Mouse (Mus musculus) neural tube, embryonic 13.5 days (tissue): ENCODE results near the gene Frmd8. TPM values are rescaled to one million over a fixed set of nuclear protein-coding genes. Genes with fewer than 3 reads are reported as not detected.

Experiments
- ATAC-seq: fragments of 200-750 bp; cut with Nextera tagmentation; 2 replicates; pipeline ENCODE4 v1.8.0; 2017; ENCODE audit warnings: low read depth, mild to moderate bottlenecking, moderate TSS enrichment, moderate library complexity
- H3K27ac ChIP-seq: fragments of 300-500 bp; sonication (generic); replicated peaks from 2 replicates; pipeline ENCODE4 v1.5.1; 2015; ENCODE audit warnings: moderate library complexity, mild to moderate bottlenecking, inconsistent platforms
- H3K27me3 ChIP-seq: fragments of 300-500 bp; sonication (generic); 2 replicates; pipeline ENCODE4 v1.6.1; 2015; ENCODE audit warnings: mild to moderate bottlenecking, inconsistent platforms
- H3K36me3 ChIP-seq: fragments of 300-500 bp; sonication (generic); 2 replicates; pipeline ENCODE4 v1.6.1; 2015; ENCODE audit warnings: mild to moderate bottlenecking, inconsistent platforms
- H3K4me1 ChIP-seq: fragments of 300-500 bp; sonication (generic); replicated peaks from 2 replicates; pipeline ENCODE4 v1.6.1; 2015; ENCODE audit warnings: inconsistent platforms
- H3K4me2 ChIP-seq: fragments of 300-500 bp; sonication (generic); 2 replicates; pipeline ENCODE4 v1.6.1; 2015; ENCODE audit warnings: inconsistent platforms, mild to moderate bottlenecking, moderate library complexity
- H3K4me3 ChIP-seq: fragments of 300-500 bp; sonication (generic); 2 replicates; pipeline ENCODE4 v1.5.1; 2015; ENCODE audit warnings: mild to moderate bottlenecking, inconsistent platforms
- H3K9ac ChIP-seq: fragments of 300-500 bp; sonication (generic); 2 replicates; pipeline ENCODE4 v1.6.1; 2015; ENCODE audit warnings: moderate library complexity, mild to moderate bottlenecking, inconsistent platforms
- H3K9me3 ChIP-seq: fragments of 300-500 bp; sonication (generic); 2 replicates; pipeline ENCODE4 v1.6.1; 2016; ENCODE audit warnings: inconsistent platforms
- WGBS: fragments of 180-500 bp; shearing (Covaris S2); methylation state at CpG from one replicate; pipeline ENCODE4 v1.1.7; 2015; 5-methylcytosine and 5-hydroxymethylcytosine counted together
- polyA plus RNA-seq: library from polyadenylated mRNA; unstranded; fragments of >200 nt; fragmentation: Nextera tagmentation; extraction: Ambion mirVana; gene quantifications from 2 replicates; pipeline ENCODE4 v1.2.1, GENCODE M21; 2015

Gene Frmd8
- 21.1 and 23.3 TPM in 2 replicates for polyA plus RNA-seq

- H3K27ac ChIP-seq: peak within 1 kb of the TSS; percentile 78
- H3K4me3 ChIP-seq: peak within 1 kb of the TSS; percentile 69
- H3K9ac ChIP-seq: peak within 1 kb of the TSS; percentile 86
- peak; percentile 89 for ATAC-seq
- WGBS: under 1% methylated on average over 37 of the region's 37 CpGs
- peaks cover 62% of the 10 kb centered on the region for H3K4me1 ChIP-seq
- H3K36me3 ChIP-seq: peaks cover 5% of the 10 kb centered on the region; the same call in 1 of the 2 replicates
- H3K9me3 ChIP-seq: no peaks in the 10 kb centered on the region
- peak within 1 kb of the TSS; percentile 80 for H3K4me2 ChIP-seq
- no peaks in the 10 kb centered on the region for H3K27me3 ChIP-seq
These were observed at the start of gene Frmd8 for GRCm38 (mm10) chr19:5874969-5875480. Gene Frmd8 (minus strand): TSS chr19:5875274.

GRCm38 (mm10) chr19:5924713-5925093, 49.6 kb upstream of the Frmd8 start, which contains the start of gene Cdc42ep2:
Gene Cdc42ep2 (minus strand): TSS chr19:5924816.
- peak; percentile 96 for ATAC-seq
- H3K36me3 ChIP-seq: no peaks in the 10 kb centered on the region
- H3K27ac ChIP-seq: peak within 1 kb of the TSS; percentile 83
- H3K9me3 ChIP-seq: no peaks in the 10 kb centered on the region
- WGBS: under 1% methylated on average over 18 of the region's 18 CpGs
- H3K9ac ChIP-seq: peak within 1 kb of the TSS; percentile 76
- peaks cover 12% of the 10 kb centered on the region for H3K27me3 ChIP-seq
- H3K4me2 ChIP-seq: peak within 1 kb of the TSS; percentile 82
- peaks cover 44% of the 10 kb centered on the region for H3K4me1 ChIP-seq
- peak within 1 kb of the TSS; percentile 59 for H3K4me3 ChIP-seq

GRCm38 (mm10) chr19:5923990-5924712, 49.1 kb upstream of the Frmd8 start:
- H3K4me1 ChIP-seq: peaks cover 39% of the 10 kb centered on the region
- H3K27me3 ChIP-seq: peaks cover 12% of the 10 kb centered on the region
- H3K27ac ChIP-seq: peak overlapping the region; percentile 83
- no peaks in the 10 kb centered on the region for H3K36me3 ChIP-seq
- peak; percentile 88 for ATAC-seq
- WGBS: under 1% methylated on average over 38 of the region's 38 CpGs
- peak overlapping the region; percentile 76 for H3K9ac ChIP-seq
- H3K4me2 ChIP-seq: peak overlapping the region; percentile 82
- peak overlapping the region; percentile 59 for H3K4me3 ChIP-seq
- H3K9me3 ChIP-seq: no peaks in the 10 kb centered on the region

GRCm38 (mm10) chr19:5922963-5923362, 47.9 kb upstream of the Frmd8 start:
- H3K9me3 ChIP-seq: no peaks in the 10 kb centered on the region
- peak overlapping the region; percentile 82 for H3K4me2 ChIP-seq
- peaks cover 39% of the 10 kb centered on the region for H3K4me1 ChIP-seq
- H3K27me3 ChIP-seq: peaks cover 12% of the 10 kb centered on the region
- H3K36me3 ChIP-seq: peaks cover 5% of the 10 kb centered on the region
- H3K27ac ChIP-seq: no peak overlapping the region
- no peak overlapping the region for H3K4me3 ChIP-seq
- 93% methylated on average over 3 of the region's 3 CpGs for whole genome bisulfite sequencing
- ATAC-seq: no peak
- H3K9ac ChIP-seq: peak overlapping the region; percentile 44; the same call in 1 of the 2 replicates

DNA sequence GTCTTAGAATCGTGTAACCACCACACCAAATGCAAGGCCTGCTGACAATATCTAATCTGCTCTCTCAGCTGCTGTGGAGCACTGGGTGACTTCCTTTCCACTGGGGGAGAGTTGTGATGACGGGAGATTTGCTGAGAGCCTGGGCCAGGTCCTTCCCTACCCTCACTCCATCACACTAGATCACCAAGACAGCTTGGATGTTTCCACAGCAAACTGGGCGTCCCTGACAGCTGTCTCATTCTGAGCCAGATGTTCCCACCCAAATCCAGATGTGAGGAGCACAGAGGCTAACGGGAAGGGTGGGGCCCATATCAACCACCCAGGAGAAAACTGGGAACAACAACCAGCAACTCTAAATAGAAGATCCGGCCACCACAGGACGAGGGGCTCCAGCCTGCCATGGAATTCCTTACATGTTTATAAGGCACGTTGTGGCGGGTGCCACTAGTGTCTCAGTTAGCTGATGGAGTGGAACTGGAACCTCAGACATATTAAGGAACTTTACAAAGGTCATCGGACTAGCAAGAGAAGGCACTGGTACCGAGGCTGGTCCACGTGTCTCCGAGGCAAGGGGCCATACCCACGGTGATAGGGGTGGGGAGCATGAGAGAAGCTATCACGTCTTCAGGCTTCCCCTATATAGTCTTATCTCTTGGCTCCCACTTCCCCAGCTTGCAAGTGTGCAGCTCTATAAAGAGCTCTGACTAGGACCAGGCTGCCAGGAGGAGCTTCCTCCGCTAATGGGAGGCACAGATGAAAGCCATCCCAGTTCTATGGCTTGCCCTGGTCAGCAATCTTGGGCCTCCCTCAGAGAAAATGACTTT, 47.3 kb upstream of the Frmd8 start:
- no peak for ATAC-seq

DNA sequence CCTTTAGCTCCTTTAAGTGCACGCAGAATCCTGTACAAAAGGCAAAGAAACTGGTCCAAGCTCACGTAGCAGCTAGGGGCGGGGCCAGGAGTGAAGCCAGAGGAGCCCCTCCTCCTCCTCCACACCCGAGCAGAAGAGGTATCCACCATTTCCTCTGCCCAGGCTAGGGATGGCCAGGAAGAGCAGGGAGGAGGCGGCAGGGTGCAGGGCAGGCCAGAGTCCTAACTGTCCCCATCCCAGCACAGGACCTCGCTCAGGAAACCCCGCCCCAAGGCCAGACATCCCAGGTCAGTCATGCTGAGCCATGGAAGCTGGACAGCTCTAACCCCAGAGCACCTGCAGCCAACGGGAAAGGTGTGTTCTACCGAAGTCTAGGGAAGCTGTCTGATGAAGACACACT, 46.6 kb upstream of the Frmd8 start:
- Histone ChIP-seq H3K27ac (no peak overlapping the region), H3K4me3 (peak overlapping the region; percentile 12), H3K4me2 (peak overlapping the region; percentile 82), H3K4me1 (peaks cover 34% of the 10 kb centered on the region), H3K36me3 (peaks cover 16% of the 10 kb centered on the region), H3K27me3 (peaks cover 12% of the 10 kb centered on the region), H3K9me3 (no peaks in the 10 kb centered on the region), H3K9ac (peak overlapping the region; percentile 44)
- WGBS: 23% methylated on average over 9 of the region's 9 CpGs
- ATAC-seq: no peak

More for the DNA sequence above, 47.3 kb upstream of the Frmd8 start:
- no peaks in the 10 kb centered on the region for H3K9me3 ChIP-seq
- H3K4me3 ChIP-seq: peak overlapping the region; percentile 12
- H3K36me3 ChIP-seq: peaks cover 11% of the 10 kb centered on the region
- 83% methylated on average over 15 of the region's 15 CpGs for WGBS
- H3K27me3 ChIP-seq: peaks cover 12% of the 10 kb centered on the region
- H3K4me1 ChIP-seq: peaks cover 36% of the 10 kb centered on the region
- peak overlapping the region; percentile 44 for H3K9ac ChIP-seq
- H3K4me2 ChIP-seq: peak overlapping the region; percentile 82
- H3K27ac ChIP-seq: no peak overlapping the region

DNA sequence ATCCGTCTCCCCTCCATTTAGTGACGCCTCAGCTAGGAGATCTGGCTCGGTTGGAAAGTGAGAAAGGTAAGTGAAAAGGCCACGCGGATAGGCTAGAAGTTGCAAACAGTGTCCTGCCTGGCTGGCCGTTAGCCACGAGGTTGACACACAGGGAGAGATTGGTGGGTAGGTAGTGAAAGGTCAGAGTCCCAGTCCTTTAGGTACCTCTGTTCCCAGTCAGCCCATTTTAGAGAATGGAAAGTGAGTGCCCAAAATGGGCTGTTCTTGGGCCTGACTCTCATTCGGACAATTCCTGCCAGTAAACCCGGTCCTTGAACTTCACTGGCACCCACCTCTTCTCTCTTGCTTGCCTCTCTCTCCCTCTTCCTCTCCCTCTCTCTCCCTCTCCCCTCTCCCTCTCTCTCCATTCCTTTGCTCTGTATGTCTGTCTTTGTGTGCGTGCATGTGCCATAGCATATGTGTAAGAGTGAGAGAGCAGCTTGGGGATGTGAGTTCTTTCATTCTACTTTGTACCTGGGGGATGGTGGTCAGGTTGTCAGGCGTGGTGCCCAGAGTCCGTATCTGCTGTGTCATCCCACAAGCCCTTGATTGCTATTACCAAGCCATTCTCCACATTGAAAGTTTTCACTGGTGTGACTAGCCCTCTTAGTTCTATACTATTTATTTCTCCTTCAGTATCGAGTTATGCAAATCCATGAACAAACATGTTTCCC, 38.1 kb upstream of the Frmd8 start, which contains the start of gene Dpf2:
Gene Dpf2, minus strand, starts transcription at position 4 of the 713 bp plus-strand sequence.
- Histone ChIP-seq H3K36me3 (peaks cover 17% of the 10 kb centered on the region), H3K27me3 (no peaks in the 10 kb centered on the region), H3K27ac (peak within 1 kb of the TSS; percentile 88), H3K4me2 (peak within 1 kb of the TSS; percentile 83), H3K4me3 (peak within 1 kb of the TSS; percentile 85), H3K9ac (peak within 1 kb of the TSS; percentile 83), H3K4me1 (peaks cover 32% of the 10 kb centered on the region), H3K9me3 (no peaks in the 10 kb centered on the region)
- 19% methylated on average over 13 of the region's 13 CpGs for WGBS
- ATAC-seq: peak; percentile 68

DNA sequence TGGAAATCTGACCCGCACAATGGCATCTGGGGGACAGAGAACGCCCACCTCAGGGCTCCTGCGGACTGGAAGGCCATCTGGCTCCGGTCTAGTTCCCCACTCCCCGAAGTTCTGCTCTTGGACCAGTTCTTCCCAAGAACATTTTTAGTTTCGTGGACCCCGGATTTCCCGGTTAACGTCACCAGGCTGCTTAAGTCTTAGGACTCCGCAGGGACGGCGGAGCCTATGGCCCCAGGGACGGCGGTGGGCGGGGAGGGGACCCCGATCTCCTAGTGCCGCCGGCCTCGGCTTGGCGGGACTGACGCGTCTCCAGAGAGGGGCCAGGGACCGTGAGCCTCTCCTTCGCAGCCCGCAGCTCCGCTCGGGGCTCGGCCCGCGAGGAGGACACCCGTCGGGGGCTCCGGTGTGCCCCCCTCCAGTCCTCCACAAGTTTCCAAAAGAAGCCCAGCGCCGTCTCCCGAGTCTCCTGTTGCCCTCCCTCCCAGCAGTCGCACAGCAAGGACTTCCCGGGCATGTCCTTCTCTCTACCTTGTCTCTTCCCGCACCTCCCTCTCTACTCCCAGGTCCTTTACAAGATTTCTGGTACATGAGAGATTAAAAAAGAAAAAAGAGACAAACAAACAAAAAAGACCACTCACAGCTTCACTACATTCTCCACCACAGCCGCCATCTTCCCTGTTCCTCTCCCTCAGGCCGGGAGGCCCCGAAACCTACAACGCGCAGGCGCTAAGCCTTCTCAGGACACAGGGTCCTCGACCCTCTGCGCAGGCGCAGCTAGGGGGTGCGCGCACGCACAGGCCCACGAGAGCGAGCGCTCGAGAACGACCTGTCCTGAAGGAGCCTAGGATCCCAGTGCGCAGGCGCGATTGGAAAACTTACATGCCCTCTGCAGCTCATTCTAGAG, 37.3 kb upstream of the Frmd8 start:
- H3K4me3 ChIP-seq: peak overlapping the region; percentile 85
- peaks cover 12% of the 10 kb centered on the region for H3K36me3 ChIP-seq
- H3K4me2 ChIP-seq: peak overlapping the region; percentile 83
- no peaks in the 10 kb centered on the region for H3K27me3 ChIP-seq
- peak overlapping the region; percentile 88 for H3K27ac ChIP-seq
- ATAC-seq: peak; percentile 96
- H3K9me3 ChIP-seq: no peaks in the 10 kb centered on the region
- WGBS: under 1% methylated on average over 59 of the region's 59 CpGs
- H3K4me1 ChIP-seq: peaks cover 32% of the 10 kb centered on the region
- H3K9ac ChIP-seq: peak overlapping the region; percentile 83

DNA sequence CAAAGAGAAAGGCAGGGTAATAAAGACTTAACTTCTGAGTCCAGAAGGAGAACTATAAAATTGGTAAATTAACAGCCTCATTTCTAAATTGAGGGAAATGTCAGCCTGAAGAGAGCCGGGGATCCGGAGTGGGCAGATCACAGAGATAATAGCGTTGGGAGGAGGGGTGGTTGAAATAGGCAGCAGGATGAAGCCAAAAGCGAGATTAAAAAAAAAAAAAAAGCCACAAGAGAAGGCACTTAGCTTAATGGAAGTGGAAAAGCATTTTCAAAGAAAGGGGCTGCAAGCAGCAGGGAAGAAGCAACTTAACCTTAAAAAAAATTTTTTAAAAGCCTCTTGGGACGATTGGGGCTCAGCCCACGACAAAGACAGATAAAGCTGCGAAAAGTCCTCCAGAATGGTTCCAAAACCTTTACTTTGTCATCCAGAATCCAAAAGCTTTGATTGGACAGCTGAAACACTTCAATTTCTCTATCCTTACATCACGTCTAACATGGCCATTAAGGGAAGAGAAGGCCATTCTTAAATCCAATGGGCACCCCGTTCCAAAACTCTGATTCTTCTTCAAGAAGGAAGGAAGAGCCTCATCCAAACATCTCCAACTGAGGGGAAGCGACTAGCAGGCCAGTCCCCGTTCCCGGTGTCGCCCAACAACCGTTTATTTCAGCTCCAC, 36.5 kb upstream of the Frmd8 start:
- Histone ChIP-seq H3K9ac (peak overlapping the region; percentile 83), H3K4me1 (peaks cover 32% of the 10 kb centered on the region), H3K4me3 (peak overlapping the region; percentile 85), H3K27ac (peak overlapping the region; percentile 88), H3K36me3 (peaks cover 15% of the 10 kb centered on the region), H3K27me3 (no peaks in the 10 kb centered on the region), H3K9me3 (no peaks in the 10 kb centered on the region), H3K4me2 (peak overlapping the region; percentile 83)
- WGBS: 3% methylated on average over 14 of the region's 14 CpGs
- no peak for ATAC-seq

DNA sequence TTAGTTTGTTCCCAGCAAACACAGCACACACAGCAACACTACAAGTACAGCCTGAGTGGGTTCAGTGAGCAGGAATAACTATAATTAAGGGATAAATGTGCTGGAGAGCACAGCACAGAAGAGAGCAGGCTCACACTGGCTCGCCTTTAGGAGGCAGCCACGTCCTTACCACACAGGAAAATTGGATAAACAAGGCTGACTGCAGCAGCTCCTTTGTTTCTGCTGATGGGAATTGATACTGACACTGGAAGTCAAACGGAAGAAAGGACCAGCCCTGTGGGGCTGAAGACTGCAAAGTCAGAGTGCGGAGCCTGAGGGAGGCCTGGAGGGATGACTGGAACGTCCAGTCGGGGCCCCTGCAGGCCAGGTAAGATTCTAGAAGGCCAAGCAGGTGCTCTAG, 35.1 kb upstream of the Frmd8 start:
- Histone ChIP-seq H3K9me3 (no peaks in the 10 kb centered on the region), H3K27me3 (no peaks in the 10 kb centered on the region), H3K4me2 (peak overlapping the region; percentile 83), H3K36me3 (peaks cover 26% of the 10 kb centered on the region), H3K9ac (peak overlapping the region; percentile 65), H3K4me3 (peak overlapping the region; percentile 85), H3K4me1 (peaks cover 32% of the 10 kb centered on the region), H3K27ac (peak overlapping the region; percentile 57)
- 64% methylated on average over 6 of the region's 6 CpGs for WGBS
- no peak for ATAC-seq
